Comparison of ENCODE assay signal across 12 mouse cellular contexts in the genomic region with DNA sequence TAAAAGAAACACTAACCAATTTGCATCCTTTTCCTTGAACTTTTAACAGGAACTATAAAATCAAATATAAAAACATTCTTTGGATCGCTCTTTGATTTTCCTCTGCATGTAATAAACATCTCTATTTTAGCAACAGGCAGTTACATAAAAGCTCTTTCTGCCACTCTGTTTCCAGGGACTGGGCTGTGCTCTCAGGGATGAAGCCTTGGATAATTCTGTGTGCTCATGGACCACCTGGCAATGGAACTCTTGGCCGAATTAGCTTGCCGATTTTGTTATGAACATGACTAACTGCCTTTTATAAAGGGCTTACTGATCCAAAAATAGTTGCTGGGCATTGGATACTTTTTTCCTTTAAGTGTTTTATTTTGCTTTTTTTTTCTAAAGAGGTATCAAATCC.
"Had no signal": no experiment of that assay in that cellular context is flagged by ENCODE, and none has a peak within 500 bp of the region (broad histone marks: within the 10 kb centered on the region; RNA-seq: fewer than 3 reads in every experiment).

No protein-coding gene starts in this region.

- DNase-seq: gastrocnemius, postnatal 36 days; heart, adult 11 months; heart, adult 2 months; heart, postnatal 14 days; heart, postnatal 36 days; kidney, adult 11 months; kidney, adult 2 months; kidney, adult 9 months; kidney, postnatal 14 days; kidney, postnatal 36 days; layer of hippocampus, postnatal 36 days; left cerebral cortex, postnatal 4 days had no signal
